Mouse (Mus musculus): ENCODE data around the gene Foxl2. TPM values are rescaled to one million over a fixed set of nuclear protein-coding genes. Genes with fewer than 3 reads are reported as not detected.

The Foxl2 gene
- total and polyA plus RNA-seq, 2 experiments from 2014 or later: 0.05 to 0.28 TPM

GRCm38 (mm10) chr9:98955716-98956224 is 682 bp downstream of the Foxl2 start:
- DNase-seq (ENCODE audit: low spot score) (no peak), ATAC-seq (0 out of 2 replicates have a peak, but pooled peaks have one; percentile 11)
- Histone ChIP-seq H3K4me3 (ENCODE audit: low read length) (peak overlapping the region; percentile 36), H3K4me1 (ENCODE audit: insufficient read depth, low read length) (peaks cover 13% of the 10 kb centered on the region), H3K27me3 (ENCODE audit: insufficient read depth, low read length) (peaks cover 76% of the 10 kb centered on the region), H3K9me3 (ENCODE audit: low read length) (no peaks in the 10 kb centered on the region), H3K36me3 (ENCODE audit: insufficient read depth, low read length) (no peaks in the 10 kb centered on the region), H3K4me2 (ENCODE audit: low read depth, low read length) (peak overlapping the region; percentile 58), H3K27ac (peak overlapping the region; percentile 12; the same call in 1 of the 2 replicates), H3K9ac (replicated peaks; ENCODE audit: low read length) (peak overlapping the region; percentile 31; the same call in 1 of the 2 replicates)
- WGBS: under 1% methylated on average over 56 of the region's 60 CpGs
- no peak for TF ChIP-seq CTCF (IDR thresholded peaks at IDR 0.05; ENCODE audit: low read depth)

- no peak for TF ChIP-seq CTCF (IDR thresholded peaks at IDR 0.05; ENCODE audit: low read depth)
- no peak for DNase-seq (ENCODE audit: low spot score)
- peaks cover 13% of the 10 kb centered on the region for H3K4me1 ChIP-seq (ENCODE audit: insufficient read depth, low read length)
- no peaks in the 10 kb centered on the region for H3K36me3 ChIP-seq (ENCODE audit: insufficient read depth, low read length)
- no peak for ATAC-seq
- no peaks in the 10 kb centered on the region for H3K9me3 ChIP-seq (ENCODE audit: low read length)
- no peak overlapping the region for H3K27ac ChIP-seq
- WGBS: under 1% methylated on average over 72 of the region's 80 CpGs
- H3K9ac ChIP-seq (replicated peaks; ENCODE audit: low read length): peak overlapping the region; percentile 31; the same call in 1 of the 2 replicates
- peak overlapping the region; percentile 36 for H3K4me3 ChIP-seq (ENCODE audit: low read length)
- H3K4me2 ChIP-seq (ENCODE audit: low read depth, low read length): peak overlapping the region; percentile 58
- H3K27me3 ChIP-seq (ENCODE audit: insufficient read depth, low read length): peaks cover 76% of the 10 kb centered on the region
These were observed 1.7 kb downstream of the Foxl2 start for GRCm38 (mm10) chr9:98956591-98957381.

- ATAC-seq: no peak
- Histone ChIP-seq H3K36me3 (ENCODE audit: insufficient read depth, low read length) (no peaks in the 10 kb centered on the region), H3K9me3 (ENCODE audit: low read length) (no peaks in the 10 kb centered on the region), H3K27me3 (ENCODE audit: insufficient read depth, low read length) (peaks cover 79% of the 10 kb centered on the region), H3K27ac (no peak overlapping the region), H3K4me1 (ENCODE audit: insufficient read depth, low read length) (peaks cover 9% of the 10 kb centered on the region; the same call in 1 of the 2 replicates), H3K4me3 (ENCODE audit: low read length) (no peak overlapping the region), H3K4me2 (ENCODE audit: low read depth, low read length) (no peak overlapping the region), H3K9ac (replicated peaks; ENCODE audit: low read length) (no peak overlapping the region)
- TF ChIP-seq CTCF (IDR thresholded peaks at IDR 0.05; ENCODE audit: low read depth): no peak
- WGBS: 1% methylated on average over 23 of the region's 23 CpGs
- DNase-seq (ENCODE audit: low spot score): peak; percentile 15
These were observed 2.8 kb downstream of the Foxl2 start for GRCm38 (mm10) chr9:98957751-98958351.

GRCm38 (mm10) chr9:98958628-98959027 is 3.5 kb downstream of the Foxl2 start:
- Histone ChIP-seq H3K9me3 (ENCODE audit: low read length) (no peaks in the 10 kb centered on the region), H3K4me1 (ENCODE audit: insufficient read depth, low read length) (peaks cover 9% of the 10 kb centered on the region; the same call in 1 of the 2 replicates), H3K27ac (no peak overlapping the region), H3K27me3 (ENCODE audit: insufficient read depth, low read length) (peaks cover 82% of the 10 kb centered on the region), H3K36me3 (ENCODE audit: insufficient read depth, low read length) (no peaks in the 10 kb centered on the region), H3K4me2 (ENCODE audit: low read depth, low read length) (no peak overlapping the region), H3K4me3 (ENCODE audit: low read length) (no peak overlapping the region; the same call in 1 of the 2 replicates), H3K9ac (replicated peaks; ENCODE audit: low read length) (no peak overlapping the region)
- WGBS: 5% methylated on average over 6 of the region's 6 CpGs
- ATAC-seq (no peak), DNase-seq (ENCODE audit: low spot score) (no peak)
- no peak for TF ChIP-seq CTCF (IDR thresholded peaks at IDR 0.05; ENCODE audit: low read depth)

GRCm38 (mm10) chr9:98959851-98960250 is 4.8 kb downstream of the Foxl2 start:
- Histone ChIP-seq H3K9me3 (ENCODE audit: low read length) (no peaks in the 10 kb centered on the region), H3K4me1 (ENCODE audit: insufficient read depth, low read length) (peaks cover 9% of the 10 kb centered on the region; the same call in 1 of the 2 replicates), H3K27ac (no peak overlapping the region), H3K27me3 (ENCODE audit: insufficient read depth, low read length) (peaks cover 79% of the 10 kb centered on the region), H3K4me3 (ENCODE audit: low read length) (no peak overlapping the region), H3K36me3 (ENCODE audit: insufficient read depth, low read length) (no peaks in the 10 kb centered on the region), H3K9ac (replicated peaks; ENCODE audit: low read length) (no peak overlapping the region), H3K4me2 (ENCODE audit: low read depth, low read length) (no peak overlapping the region)
- TF ChIP-seq CTCF (IDR thresholded peaks at IDR 0.05; ENCODE audit: low read depth): no peak
- no peak for ATAC-seq
- no peak for DNase-seq (ENCODE audit: low spot score)
- WGBS: 35% methylated on average over 3 of the region's 3 CpGs

- peak; percentile 21; the same call in 1 of the 2 replicates for TF ChIP-seq CTCF (IDR thresholded peaks at IDR 0.05; ENCODE audit: low read depth)
- H3K36me3 ChIP-seq (ENCODE audit: insufficient read depth, low read length): no peaks in the 10 kb centered on the region
- ATAC-seq (no peak), DNase-seq (ENCODE audit: low spot score) (no peak)
- no peaks in the 10 kb centered on the region for H3K9me3 ChIP-seq (ENCODE audit: low read length)
- no peak overlapping the region for H3K27ac ChIP-seq
- H3K4me2 ChIP-seq (ENCODE audit: low read depth, low read length): no peak overlapping the region
- peaks cover 9% of the 10 kb centered on the region; the same call in 1 of the 2 replicates for H3K4me1 ChIP-seq (ENCODE audit: insufficient read depth, low read length)
- 15% methylated on average over 5 of the region's 5 CpGs for WGBS
- no peak overlapping the region for H3K9ac ChIP-seq (replicated peaks; ENCODE audit: low read length)
- H3K27me3 ChIP-seq (ENCODE audit: insufficient read depth, low read length): peaks cover 79% of the 10 kb centered on the region
- H3K4me3 ChIP-seq (ENCODE audit: low read length): no peak overlapping the region
These were observed 5.3 kb downstream of the Foxl2 start for GRCm38 (mm10) chr9:98960348-98960747.
